Mouse (Mus musculus): Measurements from ENCODE around the gene Sik3.

- TF ChIP-seq CTCF (IDR thresholded peaks at IDR 0.05; ENCODE audit: low read depth) (no peak), EP300 (IDR thresholded peaks at IDR 0.05; ENCODE audit: low read depth) (no peak)
These were observed 231.0 kb downstream of the Sik3 start for GRCm38 (mm10) chr9:46243584-46243983.

Data from liver, postnatal 0 days (tissue).